ENCODE assay signal across 11 mouse cellular contexts in the genomic region with DNA sequence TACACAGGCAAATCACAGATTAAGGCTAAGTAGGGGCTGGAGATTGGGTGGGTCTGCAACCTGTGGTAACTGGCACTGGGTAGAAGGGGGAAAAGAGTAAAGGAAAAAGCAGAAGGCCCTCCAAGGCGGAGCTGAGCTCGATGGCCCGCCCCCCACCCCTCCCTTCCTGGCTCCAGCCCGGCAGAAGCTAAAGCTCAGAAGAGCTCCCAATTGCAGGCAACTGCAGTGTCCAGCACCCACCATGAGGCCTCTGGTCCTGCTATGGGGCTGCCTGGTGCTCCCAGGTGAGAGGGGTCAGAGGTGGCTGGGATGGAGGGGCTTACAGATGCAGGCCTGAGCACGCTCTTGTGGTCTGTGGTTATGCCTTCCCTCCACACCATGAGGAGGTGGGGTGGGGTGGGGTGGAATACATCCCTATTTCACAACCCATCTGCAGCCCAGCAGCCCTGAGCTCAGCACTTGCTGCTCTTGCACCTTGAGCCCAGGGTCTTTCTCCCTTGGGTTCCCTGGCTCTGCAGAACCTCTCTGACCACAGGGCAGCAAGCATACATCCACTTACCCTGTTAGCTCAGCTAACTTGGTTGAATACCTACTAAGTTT. TPM values are rescaled to one million over a fixed set of nuclear protein-coding genes. Genes with fewer than 3 reads are reported as not detected.
DNase-seq lines count a peak whose midpoint lies in the region; ATAC-seq and TF ChIP-seq lines count a peak whose summit lies in the region.
"Had no signal": no experiment of that assay in that cellular context is flagged by ENCODE, and none has a peak within 500 bp of the region (broad histone marks: within the 10 kb centered on the region; RNA-seq: fewer than 3 reads in every experiment).

A gene (plus strand): TSS at position 160 of the 600 bp plus-strand sequence.

- H3K9ac ChIP-seq in liver, adult 2 months (ENCODE audit: low read depth, low read length) = peak within 1 kb of the TSS; percentile 40
- H3K9ac ChIP-seq in liver, embryonic 11.5 days (ENCODE audit: low read depth, low read length) = no peak within 1 kb of the TSS
- no peak within 1 kb of the TSS for H3K9ac ChIP-seq in forebrain, embryonic 16.5 days (replicated peaks; ENCODE audit: low read depth, low read length)
- H3K9ac ChIP-seq: embryonic facial prominence, embryonic 12.5 days; liver, embryonic 14.5 days had no signal

- H3K9me3 ChIP-seq in liver, embryonic 11.5 days (ENCODE audit: control insufficient read depth, low read length) = no peaks in the 10 kb centered on the region
- H3K9me3 ChIP-seq in forebrain, embryonic 16.5 days (ENCODE audit: control insufficient read depth, low read length) = peaks cover 8% of the 10 kb centered on the region

- WGBS in liver, adult 2 months = 55% methylated on average over 5 of the region's 5 CpGs
- WGBS in liver, embryonic 11.5 days = 27% methylated on average over 5 of the region's 5 CpGs
- WGBS in forebrain, embryonic 16.5 days = 74% methylated on average over 5 of the region's 5 CpGs

- 0 out of 2 replicates have a peak, but pooled peaks cover 2% of the 10 kb centered on the region for H3K4me1 ChIP-seq in liver, adult 2 months (ENCODE audit: control insufficient read depth, insufficient read depth, low read length)
- H3K4me1 ChIP-seq in liver, embryonic 11.5 days (replicated peaks; ENCODE audit: control insufficient read depth, insufficient read depth, low read length) = no peaks in the 10 kb centered on the region
- 0 out of 2 replicates have a peak, but pooled peaks cover 4% of the 10 kb centered on the region for H3K4me1 ChIP-seq in forebrain, embryonic 16.5 days (replicated peaks; ENCODE audit: control insufficient read depth, insufficient read depth, low read length)
- H3K4me1 ChIP-seq: embryonic facial prominence, embryonic 12.5 days had no signal

- H3K4me3 ChIP-seq in liver, adult 2 months (ENCODE audit: insufficient read depth, low read depth, low read length) = peak within 1 kb of the TSS; percentile 53
- no peak within 1 kb of the TSS for H3K4me3 ChIP-seq in liver, embryonic 11.5 days (ENCODE audit: low read depth, low read length)
- H3K4me3 ChIP-seq in forebrain, embryonic 16.5 days (replicated peaks; ENCODE audit: low read length) = no peak within 1 kb of the TSS
- H3K4me3 ChIP-seq: embryonic facial prominence, embryonic 12.5 days; midbrain, embryonic 10.5 days had no signal

- H3K36me3 ChIP-seq in liver, adult 2 months (ENCODE audit: control insufficient read depth, insufficient read depth, low read length) = no peaks in the 10 kb centered on the region
- H3K36me3 ChIP-seq in liver, embryonic 11.5 days (ENCODE audit: control insufficient read depth, insufficient read depth, low read length) = 0 out of 2 replicates have a peak, but pooled peaks cover 2% of the 10 kb centered on the region
- no peaks in the 10 kb centered on the region for H3K36me3 ChIP-seq in forebrain, embryonic 16.5 days (ENCODE audit: control insufficient read depth, insufficient read depth)
- H3K36me3 ChIP-seq: embryonic facial prominence, embryonic 12.5 days; midbrain, embryonic 10.5 days had no signal

- TF ChIP-seq CTCF in liver, adult 2 months (IDR thresholded peaks at IDR 0.05; ENCODE audit: low read depth, low read length) = no peak

- ATAC-seq in liver, embryonic 11.5 days (replicated peaks; ENCODE audit: low FRiP score) = no peak
- peak; percentile 78 to 81 for ATAC-seq in hematopoietic stem cell, adult 5-6 weeks (replicated peaks in 1 of 2; ENCODE audit: insufficient read depth in 1 of 2, low FRiP score in 2 of 2, low TSS enrichment in 1 of 2, low read depth in 1 of 2, poor library complexity in 2 of 2, severe bottlenecking in 2 of 2)
- ATAC-seq in forebrain, embryonic 16.5 days = no peak

- TF ChIP-seq POLR2A in liver, adult 2 months (IDR thresholded peaks at IDR 0.05; ENCODE audit: extremely low read depth, insufficient read depth, low read length) = 0 out of 2 replicates have a peak, but pooled peaks have one; percentile 19

- H3K4me2 ChIP-seq in liver, embryonic 11.5 days = no peak within 1 kb of the TSS
- H3K4me2 ChIP-seq in forebrain, embryonic 16.5 days (ENCODE audit: low read length) = no peak within 1 kb of the TSS
- H3K4me2 ChIP-seq: embryonic facial prominence, embryonic 12.5 days had no signal

- no peaks in the 10 kb centered on the region for H3K79me2 ChIP-seq in liver, adult 2 months (ENCODE audit: control insufficient read depth, insufficient read depth, low read length)

- H3K27me3 ChIP-seq in liver, adult 2 months (ENCODE audit: control insufficient read depth, insufficient read depth, low read length) = no peaks in the 10 kb centered on the region
- H3K27me3 ChIP-seq in liver, embryonic 11.5 days (replicated peaks; ENCODE audit: control insufficient read depth, insufficient read depth, low read length) = no peaks in the 10 kb centered on the region
- H3K27me3 ChIP-seq in forebrain, embryonic 16.5 days (replicated peaks; ENCODE audit: control insufficient read depth, insufficient read depth, low read length) = no peaks in the 10 kb centered on the region

- H3K27ac ChIP-seq in liver, adult 2 months (replicated peaks; ENCODE audit: insufficient read depth, low read depth, low read length) = peak within 1 kb of the TSS; percentile 6; the same call in 1 of the 2 replicates
- no peak within 1 kb of the TSS for H3K27ac ChIP-seq in liver, embryonic 11.5 days (ENCODE audit: low read depth, low read length)
- H3K27ac ChIP-seq in forebrain, embryonic 16.5 days (ENCODE audit: low read length) = no peak within 1 kb of the TSS
- H3K27ac ChIP-seq: embryonic facial prominence, embryonic 12.5 days; liver, embryonic 14.5 days; midbrain, embryonic 10.5 days had no signal

- DNase-seq in liver, adult 2 months (ENCODE audit: extremely low read depth, low read depth, low spot score) = no peak
- DNase-seq in liver, embryonic 11.5 days (ENCODE audit: low spot score) = no peak
- DNase-seq in adrenal gland, postnatal 36 days = peak in 1 of 2 experiments; percentile 47
- no peak for DNase-seq in gastrocnemius, postnatal 25 days
- DNase-seq in thymus, postnatal 25 days = no peak
- DNase-seq in c-Kit-positive CD71-positive TER-119-positive erythroid progenitor cells, embryonic 14.5 days (ENCODE audit: low spot score) = no peak

RNA-seq across cellular contexts. Expression of the gene that starts here (rescaled TPM):
- 8.4 and 11.1 TPM in 2 replicates for total RNA-seq in liver, adult 2 months (2014; rRNA removed)
- 12.2 and 13.3 TPM in 2 replicates for polyA plus RNA-seq in liver, adult 2 months (2012; rRNA removed)
- polyA plus RNA-seq in liver, embryonic 11.5 days (2014; fragmentation: Nextera tagmentation; extraction: Ambion mirVana) = 0.27 and 0.66 TPM in 2 replicates
- 10 to 100 TPM; 40.3 to 48.6 TPM for total RNA-seq in adrenal gland, postnatal 36 days (2021)
- 10 to 100 TPM; 13.1 to 16.5 TPM for total RNA-seq in gastrocnemius, postnatal 25 days (2021)
- total RNA-seq in hematopoietic stem cell, adult 5-6 weeks (2017) = not detected in 2 replicates
- polyA plus RNA-seq in forebrain, embryonic 16.5 days (2015; fragmentation: Nextera tagmentation; extraction: Ambion mirVana) = 0.26 and 0.46 TPM in 2 replicates

Comparison
In these comparisons a context has a peak if more than half of its experiments do, and no peak if none do; other contexts are left out.
1. Peak in ATAC-seq in hematopoietic stem cell, adult 5-6 weeks; RNA of the gene not detected or under 1 TPM.